Mouse (Mus musculus) brain, embryonic 18.5 days (tissue): ENCODE measurements at regions not wholly inside any gene's neighbourhood (a gene's known extent, or its start where the extent isn't known, plus 50 kb on each side); places are given as distances from the start of the nearest gene placed in this dataset.
A peak's percentile ranks its signal among the peaks of the same experiment; 100 is the strongest.

ENCODE experiments used
- DNase-seq: peaks from one replicate; pipeline ENCODE4 v3.0.0-alpha.2; 2012; ENCODE audit warnings: low read depth, low spot score

DNA sequence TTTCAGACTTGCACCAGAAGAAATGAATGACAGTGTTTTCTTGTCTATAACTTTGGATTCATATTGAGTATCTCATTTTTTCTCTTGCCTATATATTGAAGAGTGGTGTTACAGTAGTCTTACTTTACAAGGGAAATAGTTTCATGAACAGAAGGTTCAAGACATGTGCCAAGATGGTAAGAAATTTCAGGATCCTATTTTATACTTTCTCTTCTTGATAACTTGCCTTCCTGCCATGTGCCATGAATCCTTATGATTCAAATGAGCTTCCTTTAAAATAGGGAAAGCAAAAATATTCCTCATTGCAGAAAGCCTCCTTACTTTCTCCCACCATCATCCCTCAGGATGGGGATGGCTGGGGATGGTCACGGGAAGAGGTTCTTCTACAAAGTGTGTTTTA is 812.8 kb upstream of the Gm10801 start:
- peak; percentile 24 for DNase-seq

DNA sequence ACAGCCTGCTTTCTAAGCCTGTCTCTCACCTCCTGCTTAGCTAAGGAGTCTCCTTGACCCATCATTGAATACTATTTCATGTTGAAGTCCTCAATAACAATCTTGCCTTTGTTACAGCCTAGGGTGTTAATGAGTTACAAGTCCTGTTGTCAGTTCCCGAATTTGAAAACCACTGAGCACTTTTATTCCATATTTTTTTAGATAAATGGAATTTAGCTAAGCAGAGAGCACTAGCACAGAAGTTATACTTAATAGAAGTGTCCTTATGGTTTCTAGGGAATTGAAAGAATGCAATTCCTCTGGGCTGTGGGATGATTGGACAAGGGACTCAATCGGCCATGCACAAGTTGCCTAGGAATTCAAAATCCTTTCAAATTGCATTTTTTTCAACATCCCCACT is 790.8 kb upstream of the Gm10801 start:
- DNase-seq, result no peak
